Mouse (Mus musculus) lung, embryonic 14.5 days (tissue): ENCODE data around the gene Atp8b2. TPM values are rescaled to one million over a fixed set of nuclear protein-coding genes. Genes with fewer than 3 reads are reported as not detected.

ENCODE experiments used
- ATAC-seq: fragments of 200-750 bp; cut with Nextera tagmentation; 2 replicates; pipeline ENCODE4 v1.8.0; 2017; ENCODE audit warnings: mild to moderate bottlenecking, moderate TSS enrichment, moderate library complexity; ENCODE audit not compliant: insufficient read depth
- DNase-seq: peaks from one replicate; pipeline ENCODE4 v3.0.0-alpha.2; 2015
- H3K27ac ChIP-seq: fragments of 300-500 bp; sonication (generic); 2 replicates; pipeline ENCODE4 v1.5.1; 2014; ENCODE audit warnings: low read depth, mild to moderate bottlenecking, moderate library complexity
- H3K27me3 ChIP-seq: fragments of 300-500 bp; sonication (generic); 2 replicates; pipeline ENCODE4 v1.6.1; 2014; ENCODE audit warnings: low read length, control low read depth; ENCODE audit not compliant: insufficient read depth
- H3K36me3 ChIP-seq: fragments of 300-500 bp; sonication (generic); 2 replicates; pipeline ENCODE4 v1.6.1; 2014; ENCODE audit warnings: control low read depth; ENCODE audit not compliant: insufficient read depth
- H3K4me1 ChIP-seq: fragments of 300-500 bp; sonication (generic); 2 replicates; pipeline ENCODE4 v1.6.1; 2014; ENCODE audit warnings: antibody characterized with exemption, control low read depth; ENCODE audit not compliant: insufficient read depth
- H3K4me2 ChIP-seq: fragments of 300-500 bp; sonication (generic); 2 replicates; pipeline ENCODE4 v1.6.1; 2014; ENCODE audit warnings: mild to moderate bottlenecking
- H3K4me3 ChIP-seq: fragments of 300-500 bp; sonication (generic); 2 replicates; pipeline ENCODE4 v1.5.1; 2014; ENCODE audit warnings: low read depth, low read length
- H3K9ac ChIP-seq: fragments of 300-500 bp; sonication (generic); 2 replicates; pipeline ENCODE4 v1.6.1; 2014
- H3K9me3 ChIP-seq: fragments of 300-500 bp; sonication (generic); 2 replicates; pipeline ENCODE4 v1.6.1; 2016; ENCODE audit warnings: low read depth, low read length, control low read depth
- CTCF ChIP-seq: IDR thresholded peaks from 2 replicates; pipeline ENCODE4 v1.5.1; 2016; ENCODE audit warnings: antibody characterized with exemption, low read depth
- WGBS: fragments of 180-500 bp; shearing (Covaris S2); extraction: QIAGEN DNeasy Blood & Tissue Kit; methylation state at CpG from one replicate; pipeline ENCODE4 v1.1.7; 2014; 5-methylcytosine and 5-hydroxymethylcytosine counted together
- polyA plus RNA-seq: library from polyadenylated mRNA; unstranded; fragments of >200 nt; fragmentation: Nextera tagmentation; extraction: Ambion mirVana; gene quantifications from 2 replicates; pipeline ENCODE4 v1.2.1, GENCODE M21; 2014

Atp8b2 gene
- polyA plus RNA-seq, result 20.5 and 20.8 TPM in 2 replicates

DNA sequence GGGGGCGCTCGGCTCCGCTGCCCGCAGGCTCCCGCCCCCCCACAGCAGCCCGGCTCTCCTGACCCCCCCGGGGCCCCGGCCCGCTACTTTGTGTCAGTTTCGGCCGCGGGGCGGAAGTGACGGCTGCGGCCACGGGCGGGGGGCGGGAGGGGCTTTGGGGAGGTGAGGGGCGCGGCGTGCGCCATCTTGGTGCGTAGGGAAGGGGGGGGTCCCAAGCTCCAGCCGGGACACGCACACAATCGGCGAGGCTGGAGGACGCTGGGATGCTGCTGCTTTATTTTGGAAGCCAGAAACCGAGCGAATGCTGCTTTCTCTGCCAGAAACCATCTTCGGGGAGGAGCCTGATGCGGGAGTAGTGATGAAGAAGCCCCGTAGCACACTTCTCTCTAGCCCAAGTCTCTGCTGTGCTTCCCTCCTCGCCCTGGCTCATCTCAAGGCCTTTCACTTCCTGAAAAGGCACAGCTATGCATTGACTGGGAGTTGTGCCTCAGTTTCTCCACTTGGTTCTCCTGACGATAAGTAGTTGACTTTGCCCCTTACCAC is at the start of gene Atp8b2:
Gene Atp8b2, minus strand, starts transcription at position 288 of the 543 bp plus-strand sequence.
- DNase-seq (peak; percentile 83), ATAC-seq (peak; percentile 66)
- H3K9me3 ChIP-seq, result no peaks in the 10 kb centered on the region
- no peaks in the 10 kb centered on the region for H3K27me3 ChIP-seq
- peaks cover 13% of the 10 kb centered on the region for H3K36me3 ChIP-seq
- peak within 1 kb of the TSS; percentile 97 for H3K27ac ChIP-seq
- H3K4me1 ChIP-seq, result peaks cover 19% of the 10 kb centered on the region
- peak within 1 kb of the TSS; percentile 93 for H3K9ac ChIP-seq
- no peak for TF ChIP-seq CTCF
- WGBS, result under 1% methylated on average over 35 of the region's 35 CpGs
- peak within 1 kb of the TSS; percentile 94 for H3K4me3 ChIP-seq
- peak within 1 kb of the TSS; percentile 89 for H3K4me2 ChIP-seq

GRCm38 (mm10) chr3:90010291-90010690 is 47.0 kb upstream of the Atp8b2 start:
- Histone ChIP-seq H3K9me3 (no peaks in the 10 kb centered on the region), H3K4me2 (no peak overlapping the region), H3K27ac (no peak overlapping the region), H3K27me3 (no peaks in the 10 kb centered on the region), H3K9ac (no peak overlapping the region), H3K4me1 (no peaks in the 10 kb centered on the region), H3K36me3 (peaks cover 98% of the 10 kb centered on the region), H3K4me3 (no peak overlapping the region)
- DNase-seq (no peak), ATAC-seq (no peak)
- 65% methylated on average over 2 of the region's 2 CpGs for WGBS
- no peak for TF ChIP-seq CTCF

DNA sequence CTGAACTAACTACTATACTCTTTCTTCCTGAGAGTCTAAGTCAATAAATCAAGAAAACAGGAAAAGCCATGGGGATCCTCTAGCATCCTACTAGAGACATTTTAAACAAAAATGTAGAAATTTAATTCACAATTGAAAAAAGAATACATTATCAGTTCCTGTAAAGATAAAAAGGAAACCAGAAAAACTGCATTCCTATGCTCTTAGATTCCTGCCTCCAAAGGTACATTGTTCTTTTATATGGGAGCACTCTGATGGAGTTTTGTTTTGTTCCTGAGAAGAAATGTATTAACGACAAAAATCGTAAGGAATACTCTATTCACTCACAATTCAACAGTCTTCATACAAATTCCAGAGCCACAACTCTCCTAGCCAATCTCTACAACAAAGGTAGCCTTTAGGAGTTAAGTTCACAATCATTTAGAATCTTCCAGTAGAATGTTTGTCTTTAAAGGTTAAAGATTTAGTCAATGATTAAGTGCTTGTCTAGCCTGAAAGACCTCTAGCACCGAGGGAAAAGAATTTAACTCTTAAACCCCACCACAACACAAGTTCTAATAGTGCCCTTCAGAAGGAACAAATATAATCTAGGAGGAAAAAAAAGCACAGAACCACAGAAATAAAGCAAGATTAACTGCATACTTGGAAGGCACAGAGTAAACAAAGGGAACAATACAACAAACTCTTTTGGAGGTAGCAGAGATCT is 40.9 kb upstream of the Atp8b2 start:
- Histone ChIP-seq H3K27ac (peak overlapping the region; percentile 61), H3K4me2 (peak overlapping the region; percentile 25), H3K4me1 (no peaks in the 10 kb centered on the region), H3K27me3 (no peaks in the 10 kb centered on the region), H3K36me3 (peaks cover 80% of the 10 kb centered on the region), H3K4me3 (no peak overlapping the region), H3K9ac (no peak overlapping the region), H3K9me3 (no peaks in the 10 kb centered on the region)
- ATAC-seq, result peak; percentile 32; the same call in 1 of the 2 replicates
- TF ChIP-seq CTCF, result no peak
- WGBS, result 39% methylated on average over 3 of the region's 3 CpGs
- DNase-seq, result peak; percentile 73

DNA sequence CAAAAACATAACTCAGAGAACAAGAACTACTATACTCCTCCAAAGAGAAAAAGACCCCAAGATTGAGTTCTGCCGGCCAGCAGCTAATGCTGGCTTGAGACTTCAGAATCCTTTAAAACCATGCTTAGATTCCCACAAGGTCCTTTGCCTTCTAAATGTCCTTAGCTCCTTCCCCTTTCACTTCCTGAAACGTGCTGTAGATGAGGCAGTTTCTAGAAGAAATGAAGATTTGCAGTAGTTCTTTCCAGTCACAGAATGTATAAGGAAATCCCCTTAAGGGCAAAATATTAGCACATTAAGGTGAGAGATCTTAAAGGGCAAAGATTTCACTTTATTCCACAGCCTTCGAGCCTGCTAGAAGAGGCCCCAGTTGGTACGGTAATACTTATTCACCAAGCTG is 36.5 kb upstream of the Atp8b2 start:
- H3K4me1 ChIP-seq, result no peaks in the 10 kb centered on the region; the same call in 1 of the 2 replicates
- H3K4me3 ChIP-seq, result no peak overlapping the region
- H3K27me3 ChIP-seq, result no peaks in the 10 kb centered on the region
- H3K36me3 ChIP-seq, result peaks cover 51% of the 10 kb centered on the region
- H3K4me2 ChIP-seq, result peak overlapping the region; percentile 89
- no peak overlapping the region for H3K9ac ChIP-seq
- no peak for ATAC-seq
- WGBS, result 84% methylated on average over 4 of the region's 4 CpGs
- TF ChIP-seq CTCF, result no peak
- peak overlapping the region; percentile 93; the same call in 1 of the 2 replicates for H3K27ac ChIP-seq
- H3K9me3 ChIP-seq, result no peaks in the 10 kb centered on the region
- DNase-seq, result no peak

DNA sequence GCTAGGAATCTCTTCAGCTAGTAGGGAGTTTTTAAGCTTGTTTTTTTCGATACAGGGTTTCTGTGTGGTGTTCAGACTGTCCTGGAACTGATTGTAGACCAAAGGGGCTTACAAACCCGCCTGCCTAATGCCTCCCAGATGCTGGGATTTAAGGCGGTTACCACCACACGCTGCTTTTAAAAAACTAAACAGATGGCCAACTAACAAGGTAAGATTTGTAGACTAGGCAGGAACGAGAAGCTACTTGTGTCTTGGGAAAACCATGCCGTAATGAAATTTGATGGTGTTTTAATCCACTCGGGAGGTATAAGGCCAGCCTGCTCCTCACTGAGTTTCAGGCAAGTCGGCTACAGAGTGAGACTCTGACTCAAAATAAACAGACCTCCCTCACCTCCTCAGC is 35.8 kb upstream of the Atp8b2 start:
- no peak for TF ChIP-seq CTCF
- Histone ChIP-seq H3K9me3 (no peaks in the 10 kb centered on the region), H3K4me3 (peak overlapping the region; percentile 67), H3K4me2 (peak overlapping the region; percentile 89), H3K9ac (peak overlapping the region; percentile 77), H3K36me3 (peaks cover 58% of the 10 kb centered on the region), H3K27ac (peak overlapping the region; percentile 93), H3K4me1 (no peaks in the 10 kb centered on the region; the same call in 1 of the 2 replicates), H3K27me3 (no peaks in the 10 kb centered on the region)
- DNase-seq (no peak), ATAC-seq (peak; percentile 36)
- WGBS, result 18% methylated on average over 8 of the region's 8 CpGs

GRCm38 (mm10) chr3:89998612-89999054 is 35.3 kb upstream of the Atp8b2 start, which contains the start of gene Hax1:
Gene Hax1, minus strand, starts transcription at chr3:89998780.
- peak within 1 kb of the TSS; percentile 89 for H3K4me2 ChIP-seq
- ATAC-seq, result peak; percentile 94
- H3K4me1 ChIP-seq, result no peaks in the 10 kb centered on the region; the same call in 1 of the 2 replicates
- peak; percentile 99 for DNase-seq
- peak within 1 kb of the TSS; percentile 67 for H3K4me3 ChIP-seq
- H3K36me3 ChIP-seq, result peaks cover 62% of the 10 kb centered on the region
- H3K9ac ChIP-seq, result peak within 1 kb of the TSS; percentile 77
- H3K27me3 ChIP-seq, result no peaks in the 10 kb centered on the region
- H3K9me3 ChIP-seq, result no peaks in the 10 kb centered on the region
- under 1% methylated on average over 26 of the region's 26 CpGs for WGBS
- TF ChIP-seq CTCF, result no peak
- H3K27ac ChIP-seq, result peak within 1 kb of the TSS; percentile 93
